Mouse (Mus musculus): Measurements from ENCODE around the gene Pfkfb3. TPM values are rescaled to one million over a fixed set of nuclear protein-coding genes. Genes with fewer than 3 reads are reported as not detected.

The Pfkfb3 gene
- polyA plus RNA-seq, 1 experiment from 2014 or later = 14.8 TPM

- 87% methylated on average over 3 of the region's 3 CpGs for WGBS
- no peak for DNase-seq (ENCODE audit: low spot score)
- Histone ChIP-seq H3K27ac (no peak overlapping the region), H3K4me3 (no peak overlapping the region), H3K36me3 (no peaks in the 10 kb centered on the region), H3K27me3 (ENCODE audit: insufficient read depth, poor library complexity, severe bottlenecking) (no peaks in the 10 kb centered on the region), H3K9me3 (no peaks in the 10 kb centered on the region), H3K4me1 (replicated peaks) (no peaks in the 10 kb centered on the region)
Observed at GRCm38 (mm10) chr2:11515828-11516227, 38.0 kb downstream of the Pfkfb3 start.

DNA sequence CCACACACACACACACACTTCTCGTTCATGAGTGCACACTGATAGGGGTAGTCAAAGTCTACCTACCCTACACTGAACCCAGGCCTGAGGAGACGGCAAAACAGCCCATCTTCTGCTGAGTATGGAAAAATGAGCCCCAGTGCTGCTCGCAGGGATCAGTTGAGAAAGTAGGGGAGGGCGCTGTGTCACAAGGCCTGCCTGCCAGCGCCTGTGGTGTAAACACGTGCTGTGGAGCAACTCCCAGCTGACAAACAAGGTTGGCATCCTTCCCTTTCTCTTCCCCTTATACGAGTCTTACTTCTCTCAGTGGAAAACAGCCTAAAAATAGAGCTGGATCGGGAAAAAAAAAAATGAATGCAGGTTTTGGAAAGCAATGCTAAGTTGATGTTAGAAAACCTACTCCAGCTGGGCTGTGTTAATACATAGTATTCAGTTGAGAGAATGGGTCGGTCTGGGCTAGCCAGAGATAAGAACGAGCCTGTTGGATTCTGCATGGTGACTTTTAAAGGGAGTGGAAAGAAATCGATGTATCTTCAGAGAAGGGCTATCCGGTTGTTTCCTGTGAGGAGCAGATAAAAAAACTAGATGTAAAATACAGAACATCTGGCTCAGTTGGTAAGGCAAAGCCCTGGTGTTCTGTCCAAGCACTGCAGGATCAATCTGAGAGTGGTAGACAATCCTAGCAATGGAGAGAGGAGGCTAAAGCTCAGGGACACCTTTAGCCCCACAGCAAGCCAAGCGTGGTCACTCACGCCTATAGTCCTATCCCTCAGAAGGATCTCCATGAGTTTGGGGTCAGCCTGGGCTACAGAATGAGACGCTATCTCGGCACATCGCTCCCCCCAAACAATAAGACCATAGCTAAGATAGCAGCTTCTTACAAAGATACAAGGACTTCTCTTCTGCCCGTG lies 40.6 kb downstream of the Pfkfb3 start:
- H3K27ac ChIP-seq = no peak overlapping the region
- WGBS = 76% methylated on average over 18 of the region's 18 CpGs
- DNase-seq (ENCODE audit: low spot score) = no peak
- H3K9me3 ChIP-seq = no peaks in the 10 kb centered on the region
- no peak overlapping the region for H3K4me3 ChIP-seq
- no peaks in the 10 kb centered on the region for H3K27me3 ChIP-seq (ENCODE audit: insufficient read depth, poor library complexity, severe bottlenecking)
- H3K4me1 ChIP-seq (replicated peaks) = no peaks in the 10 kb centered on the region
- no peaks in the 10 kb centered on the region for H3K36me3 ChIP-seq

DNA sequence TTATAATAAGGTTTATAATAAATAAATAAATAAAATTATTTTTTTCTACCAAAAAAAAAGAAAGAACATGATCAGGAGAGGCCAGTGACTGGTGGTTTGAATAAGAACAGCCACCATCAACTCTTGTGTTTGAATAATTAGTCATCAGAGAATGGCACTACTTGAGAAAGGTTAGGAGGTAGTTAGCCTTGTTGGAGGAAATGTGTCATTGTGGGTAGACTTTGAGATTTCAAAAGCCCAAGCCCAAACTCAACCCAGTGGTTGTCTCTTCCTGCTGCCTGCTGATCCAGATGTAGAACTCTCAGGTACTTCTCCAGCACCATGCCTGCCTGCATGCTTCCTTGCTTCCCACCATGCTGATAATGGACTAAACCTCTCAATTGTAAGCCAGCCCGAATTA lies 41.8 kb downstream of the Pfkfb3 start:
- no peak overlapping the region for H3K27ac ChIP-seq
- no peaks in the 10 kb centered on the region for H3K4me1 ChIP-seq (replicated peaks)
- no peak overlapping the region for H3K4me3 ChIP-seq
- H3K36me3 ChIP-seq = no peaks in the 10 kb centered on the region
- H3K27me3 ChIP-seq (ENCODE audit: insufficient read depth, poor library complexity, severe bottlenecking) = no peaks in the 10 kb centered on the region
- 94% methylated on average over 1 of the region's 1 CpGs for WGBS
- no peak for DNase-seq (ENCODE audit: low spot score)
- no peaks in the 10 kb centered on the region for H3K9me3 ChIP-seq

DNA sequence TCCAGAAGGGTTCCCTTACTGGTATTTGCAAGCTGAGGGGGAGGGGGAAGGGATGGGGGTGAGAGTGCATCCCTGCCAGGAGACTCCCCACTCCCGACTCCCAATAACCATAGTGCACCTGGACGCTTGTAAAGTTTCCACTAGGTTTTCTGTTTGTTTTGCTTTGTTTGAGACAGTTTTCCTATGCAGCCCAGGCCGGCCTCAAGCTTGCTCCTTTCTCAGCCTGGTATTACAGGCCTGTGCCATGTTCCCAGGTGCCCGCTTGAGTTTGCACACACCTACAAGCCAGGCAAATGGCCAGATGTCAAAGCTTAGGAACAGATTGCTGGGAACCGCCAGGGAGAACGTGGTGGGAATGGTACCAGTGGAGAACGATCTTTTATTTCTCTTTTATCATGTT lies 50.1 kb downstream of the Pfkfb3 start:
- Histone ChIP-seq H3K27me3 (ENCODE audit: insufficient read depth, poor library complexity, severe bottlenecking) (peaks cover 21% of the 10 kb centered on the region), H3K27ac (peak overlapping the region; percentile 96), H3K9me3 (no peaks in the 10 kb centered on the region), H3K4me1 (replicated peaks) (peaks cover 34% of the 10 kb centered on the region), H3K36me3 (peaks cover 6% of the 10 kb centered on the region; the same call in 1 of the 2 replicates), H3K4me3 (peak overlapping the region; percentile 67)
- WGBS = 21% methylated on average over 7 of the region's 7 CpGs
- DNase-seq (ENCODE audit: low spot score) = peak; percentile 13

GRCm38 (mm10) chr2:11502901-11503431 lies 50.9 kb downstream of the Pfkfb3 start:
- Histone ChIP-seq H3K4me1 (replicated peaks) (peaks cover 34% of the 10 kb centered on the region), H3K27ac (peak overlapping the region; percentile 96), H3K36me3 (peaks cover 13% of the 10 kb centered on the region), H3K4me3 (peak overlapping the region; percentile 67), H3K27me3 (ENCODE audit: insufficient read depth, poor library complexity, severe bottlenecking) (peaks cover 21% of the 10 kb centered on the region), H3K9me3 (no peaks in the 10 kb centered on the region)
- WGBS = under 1% methylated on average over 39 of the region's 39 CpGs
- peak; percentile 71 for DNase-seq (ENCODE audit: low spot score)

DNA sequence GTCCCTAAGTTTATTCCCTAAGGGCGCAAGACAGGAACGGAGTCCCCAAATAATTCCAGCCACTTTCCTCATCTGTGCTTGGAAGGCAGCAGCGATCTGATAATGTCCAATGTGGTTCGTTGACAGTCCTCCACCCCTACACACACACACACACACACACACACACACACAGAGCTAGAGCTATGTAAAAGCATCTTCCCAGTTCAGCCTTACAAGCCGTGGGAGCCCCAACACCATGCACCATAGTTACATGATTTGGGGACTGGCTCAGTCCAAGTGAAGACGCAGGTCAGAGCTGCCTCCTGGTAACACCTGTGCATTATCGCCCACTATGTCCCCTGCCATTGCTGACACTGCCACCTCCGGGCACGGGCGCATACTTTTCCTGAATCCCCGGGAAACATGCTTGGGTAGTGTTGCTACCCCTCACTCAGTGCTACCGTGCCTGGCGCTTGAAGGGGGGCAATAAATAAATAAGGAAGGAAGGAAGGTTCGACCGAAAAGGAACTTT lies 51.6 kb downstream of the Pfkfb3 start:
- H3K4me1 ChIP-seq (replicated peaks) = peaks cover 34% of the 10 kb centered on the region
- under 1% methylated on average over 15 of the region's 15 CpGs for whole genome bisulfite sequencing
- DNase-seq (ENCODE audit: low spot score) = no peak
- peak overlapping the region; percentile 67 for H3K4me3 ChIP-seq
- peak overlapping the region; percentile 96 for H3K27ac ChIP-seq
- H3K27me3 ChIP-seq (ENCODE audit: insufficient read depth, poor library complexity, severe bottlenecking) = peaks cover 21% of the 10 kb centered on the region
- no peaks in the 10 kb centered on the region for H3K9me3 ChIP-seq
- peaks cover 20% of the 10 kb centered on the region for H3K36me3 ChIP-seq

DNA sequence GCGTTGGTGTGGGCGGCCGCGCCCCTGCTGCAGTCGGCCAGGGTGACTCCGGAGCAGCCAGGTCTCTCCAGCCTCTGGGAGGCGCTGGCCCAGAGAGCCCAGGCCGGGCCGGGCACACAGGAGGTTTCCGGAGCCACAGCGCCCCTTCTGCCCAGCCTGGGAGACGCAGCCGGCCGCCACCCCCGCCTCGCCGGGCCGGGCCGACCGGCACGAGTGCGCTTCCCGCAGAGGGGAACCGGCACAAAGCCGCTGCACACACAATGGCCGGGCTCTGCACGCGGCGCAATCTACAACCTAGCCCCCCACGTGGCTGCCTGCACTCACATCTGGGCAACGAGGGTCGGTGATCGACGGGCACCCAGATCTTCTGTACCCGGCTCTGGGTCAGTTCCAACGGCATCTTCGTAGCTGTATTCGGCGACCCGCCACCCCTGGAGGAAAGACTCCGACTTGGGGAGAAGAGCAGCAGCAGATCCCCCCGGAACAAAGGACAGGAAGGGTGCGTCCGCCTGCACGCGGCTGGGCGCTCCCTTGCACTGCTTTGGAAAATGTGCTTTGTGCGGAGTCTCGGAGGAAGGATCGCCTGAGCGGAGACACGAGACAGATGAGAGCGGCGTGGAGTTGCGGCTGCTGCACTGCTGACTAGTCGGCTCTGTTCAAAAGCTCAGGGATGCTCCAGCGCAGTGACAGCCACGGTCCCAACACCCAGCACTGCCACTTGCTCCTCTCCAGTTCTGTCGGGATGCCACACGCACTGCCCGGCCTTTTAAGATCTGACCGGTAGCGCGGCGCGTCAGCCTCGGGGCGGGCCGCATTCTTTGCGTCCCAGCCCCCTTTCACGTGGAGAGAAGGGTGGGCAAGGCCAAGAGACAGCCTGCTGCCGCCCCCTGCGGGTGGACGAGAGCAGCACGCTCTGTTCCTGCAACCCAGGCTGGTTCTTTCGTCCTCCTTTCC lies 52.3 kb downstream of the Pfkfb3 start:
- H3K4me1 ChIP-seq (replicated peaks) = peaks cover 34% of the 10 kb centered on the region
- peak overlapping the region; percentile 96 for H3K27ac ChIP-seq
- peak; percentile 93 for DNase-seq (ENCODE audit: low spot score)
- peaks cover 25% of the 10 kb centered on the region for H3K36me3 ChIP-seq
- H3K9me3 ChIP-seq = no peaks in the 10 kb centered on the region
- H3K4me3 ChIP-seq = peak overlapping the region; percentile 67
- WGBS = under 1% methylated on average over 76 of the region's 76 CpGs
- peaks cover 21% of the 10 kb centered on the region for H3K27me3 ChIP-seq (ENCODE audit: insufficient read depth, poor library complexity, severe bottlenecking)

GRCm38 (mm10) chr2:11500666-11501065 lies 53.2 kb downstream of the Pfkfb3 start:
- peaks cover 29% of the 10 kb centered on the region for H3K36me3 ChIP-seq
- peaks cover 34% of the 10 kb centered on the region for H3K4me1 ChIP-seq (replicated peaks)
- no peak for DNase-seq (ENCODE audit: low spot score)

DNA sequence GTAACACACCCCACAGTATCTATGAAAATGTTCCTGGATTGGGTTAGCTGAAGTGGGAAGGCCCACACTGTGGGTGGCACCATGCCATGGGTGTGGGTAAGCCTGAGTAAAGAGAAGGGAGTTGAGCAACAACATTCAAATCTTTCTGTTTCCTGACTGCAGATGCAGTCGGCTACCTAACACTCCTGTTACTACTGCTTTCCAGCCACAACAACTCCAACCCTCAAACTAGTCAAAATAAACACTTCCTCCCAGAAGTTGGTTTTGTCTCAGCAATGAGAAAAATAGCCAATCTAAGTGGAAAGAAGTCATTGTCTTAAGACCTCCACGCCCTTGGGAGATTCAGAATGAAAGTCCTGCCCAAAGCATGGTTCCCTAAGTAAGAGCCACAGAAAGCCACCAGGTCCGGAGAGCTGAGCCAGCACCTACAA lies 57.3 kb downstream of the Pfkfb3 start:
- WGBS = 96% methylated on average over 3 of the region's 3 CpGs
- DNase-seq (ENCODE audit: low spot score) = no peak
- no peak overlapping the region for H3K4me3 ChIP-seq
- peaks cover 17% of the 10 kb centered on the region for H3K4me1 ChIP-seq (replicated peaks)
- H3K36me3 ChIP-seq = peaks cover 68% of the 10 kb centered on the region
- no peaks in the 10 kb centered on the region for H3K9me3 ChIP-seq
- H3K27ac ChIP-seq = no peak overlapping the region
- no peaks in the 10 kb centered on the region for H3K27me3 ChIP-seq (ENCODE audit: insufficient read depth, poor library complexity, severe bottlenecking)

More at GRCm38 (mm10) chr2:11500666-11501065, 53.2 kb downstream of the Pfkfb3 start:
- WGBS = 6% methylated on average over 8 of the region's 8 CpGs
- H3K27ac ChIP-seq = peak overlapping the region; percentile 96
- peak overlapping the region; percentile 67 for H3K4me3 ChIP-seq
- peaks cover 21% of the 10 kb centered on the region for H3K27me3 ChIP-seq (ENCODE audit: insufficient read depth, poor library complexity, severe bottlenecking)
- no peaks in the 10 kb centered on the region for H3K9me3 ChIP-seq

GRCm38 (mm10) chr2:11494841-11495255 lies 59.0 kb downstream of the Pfkfb3 start:
- no peak for DNase-seq (ENCODE audit: low spot score)
- H3K4me1 ChIP-seq (replicated peaks) = peaks cover 7% of the 10 kb centered on the region
- H3K36me3 ChIP-seq = peaks cover 85% of the 10 kb centered on the region
- H3K27ac ChIP-seq = no peak overlapping the region
- no peaks in the 10 kb centered on the region for H3K9me3 ChIP-seq
- H3K4me3 ChIP-seq = no peak overlapping the region
- 72% methylated on average over 7 of the region's 7 CpGs for WGBS
- H3K27me3 ChIP-seq (ENCODE audit: insufficient read depth, poor library complexity, severe bottlenecking) = no peaks in the 10 kb centered on the region

DNA sequence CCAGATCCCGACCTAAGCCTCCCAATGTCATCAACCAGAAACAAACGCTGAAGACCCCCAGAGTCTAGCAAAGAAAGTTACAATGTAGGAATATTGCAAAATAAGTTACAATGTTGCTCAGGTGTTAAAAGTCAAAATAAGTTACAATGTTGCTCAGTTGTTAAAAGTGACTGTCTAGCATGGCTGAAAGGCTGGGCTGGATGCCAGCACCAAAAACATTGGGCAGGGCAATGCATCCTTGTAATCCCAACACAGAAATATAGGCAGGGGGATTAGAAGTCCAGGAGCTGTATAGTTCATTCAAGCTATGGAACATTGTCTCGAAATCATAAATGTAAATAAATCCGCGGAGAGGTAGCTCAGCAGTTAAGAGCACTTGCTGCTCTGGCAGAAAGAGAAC lies 61.0 kb downstream of the Pfkfb3 start:
- 94% methylated on average over 5 of the region's 5 CpGs for WGBS
- Histone ChIP-seq H3K27ac (no peak overlapping the region), H3K9me3 (no peaks in the 10 kb centered on the region), H3K4me3 (no peak overlapping the region), H3K4me1 (replicated peaks) (no peaks in the 10 kb centered on the region), H3K36me3 (peaks cover 90% of the 10 kb centered on the region), H3K27me3 (ENCODE audit: insufficient read depth, poor library complexity, severe bottlenecking) (no peaks in the 10 kb centered on the region)
- DNase-seq (ENCODE audit: low spot score) = no peak

- Histone ChIP-seq H3K27ac (no peak overlapping the region), H3K4me3 (no peak overlapping the region), H3K9me3 (no peaks in the 10 kb centered on the region), H3K4me1 (replicated peaks) (no peaks in the 10 kb centered on the region), H3K27me3 (ENCODE audit: insufficient read depth, poor library complexity, severe bottlenecking) (no peaks in the 10 kb centered on the region), H3K36me3 (peaks cover 92% of the 10 kb centered on the region)
- no peak for DNase-seq (ENCODE audit: low spot score)
- WGBS = 85% methylated on average over 3 of the region's 3 CpGs
Observed at GRCm38 (mm10) chr2:11491471-11491870, 62.4 kb downstream of the Pfkfb3 start.
